Mouse (Mus musculus): Measurements from ENCODE around the gene Tiam2.
"Not testable (repeated sequence)": the region's sequence is repeated elsewhere in the genome, so short reads cannot be mapped to it uniquely, and the experiment has no call there.

The Tiam2 gene

GRCm38 (mm10) chr17:3344872-3345271, 18.5 kb downstream of the Tiam2 start:
- no peak for DNase-seq (ENCODE audit: low spot score)

- no peak for DNase-seq (ENCODE audit: low spot score)
These were observed 19.0 kb downstream of the Tiam2 start for GRCm38 (mm10) chr17:3345276-3345885.

- DNase-seq (ENCODE audit: low spot score), result no peak
These were observed 21.4 kb downstream of the Tiam2 start for GRCm38 (mm10) chr17:3347800-3348199.

GRCm38 (mm10) chr17:3349331-3349730, 23.0 kb downstream of the Tiam2 start:
- no peak for DNase-seq (ENCODE audit: low spot score)

- DNase-seq (ENCODE audit: low spot score), result peak; percentile 77
These were observed 23.6 kb downstream of the Tiam2 start for GRCm38 (mm10) chr17:3349939-3350338.

- peak; percentile 69 for DNase-seq (ENCODE audit: low spot score)
These were observed 24.0 kb downstream of the Tiam2 start for GRCm38 (mm10) chr17:3350405-3350804.

- peak; percentile 81 for DNase-seq (ENCODE audit: low spot score)
These were observed 25.3 kb downstream of the Tiam2 start for GRCm38 (mm10) chr17:3351668-3352067.

GRCm38 (mm10) chr17:3353141-3353540, 26.8 kb downstream of the Tiam2 start:
- not testable (repeated sequence) for DNase-seq (ENCODE audit: low spot score)

- DNase-seq (ENCODE audit: low spot score), result no peak
These were observed 28.5 kb downstream of the Tiam2 start for GRCm38 (mm10) chr17:3354856-3355255.

- DNase-seq (ENCODE audit: low spot score), result no peak
These were observed 30.4 kb downstream of the Tiam2 start for GRCm38 (mm10) chr17:3356633-3357365.

- no peak for DNase-seq (ENCODE audit: low spot score)
These were observed 33.9 kb downstream of the Tiam2 start for GRCm38 (mm10) chr17:3360236-3360635.

- DNase-seq (ENCODE audit: low spot score), result peak; percentile 55
These were observed 35.4 kb downstream of the Tiam2 start for GRCm38 (mm10) chr17:3361751-3362150.

GRCm38 (mm10) chr17:3363216-3363615, 36.8 kb downstream of the Tiam2 start:
- DNase-seq (ENCODE audit: low spot score), result no peak

GRCm38 (mm10) chr17:3366741-3367140, 40.4 kb downstream of the Tiam2 start:
- peak; percentile 66 for DNase-seq (ENCODE audit: low spot score)

GRCm38 (mm10) chr17:3368386-3368785, 42.0 kb downstream of the Tiam2 start:
- no peak for DNase-seq (ENCODE audit: low spot score)

- DNase-seq (ENCODE audit: low spot score), result peak; percentile 93
These were observed 43.3 kb downstream of the Tiam2 start for GRCm38 (mm10) chr17:3369631-3370030.

- DNase-seq (ENCODE audit: low spot score), result peak; percentile 70
These were observed 52.2 kb downstream of the Tiam2 start for GRCm38 (mm10) chr17:3378606-3379005.

GRCm38 (mm10) chr17:3379753-3380588, 53.6 kb downstream of the Tiam2 start:
- no peak for DNase-seq (ENCODE audit: low spot score)

- no peak for DNase-seq (ENCODE audit: low spot score)
These were observed 59.0 kb downstream of the Tiam2 start for GRCm38 (mm10) chr17:3385391-3385790.

GRCm38 (mm10) chr17:3387819-3388218, 61.4 kb downstream of the Tiam2 start:
- DNase-seq (ENCODE audit: low spot score), result no peak

GRCm38 (mm10) chr17:3389741-3390140, 63.4 kb downstream of the Tiam2 start:
- no peak for DNase-seq (ENCODE audit: low spot score)

- DNase-seq (ENCODE audit: low spot score), result no peak
These were observed 67.6 kb downstream of the Tiam2 start for GRCm38 (mm10) chr17:3393981-3394380.

- DNase-seq (ENCODE audit: low spot score), result no peak
These were observed 68.6 kb downstream of the Tiam2 start for GRCm38 (mm10) chr17:3394985-3395384.

Data from adipocyte (in vitro differentiated cells).